Mouse (Mus musculus): Measurements from ENCODE around the gene Arhgef3.

DNA sequence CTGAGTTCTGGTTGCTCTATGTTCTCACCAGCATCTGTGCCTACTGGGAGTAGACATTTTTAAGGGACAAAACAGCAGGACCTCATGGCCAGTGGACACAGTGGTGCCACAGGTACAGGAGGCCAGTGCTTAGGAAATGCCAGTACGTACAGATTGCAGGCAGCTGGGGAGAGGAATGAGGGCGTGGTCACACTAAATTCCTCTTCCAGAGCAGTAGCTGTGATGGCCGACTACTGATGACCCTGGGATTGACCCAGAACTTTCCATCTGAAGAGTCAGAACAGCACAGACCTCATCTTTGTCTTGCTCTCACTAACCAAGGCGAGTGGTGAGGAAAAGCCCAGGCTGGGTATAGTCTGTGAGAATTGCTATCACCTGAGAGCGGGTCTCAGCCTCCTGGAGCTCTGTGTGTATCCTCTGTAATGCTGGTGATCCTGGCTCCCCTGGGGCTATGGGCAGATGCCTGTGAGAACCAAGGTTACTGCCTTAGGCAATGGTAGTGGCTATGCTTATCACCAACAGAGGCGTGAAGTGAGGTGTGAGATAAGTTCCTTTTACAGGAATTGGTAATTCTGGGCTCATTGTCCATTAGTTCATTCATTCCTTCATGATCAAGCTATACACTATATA is 35.4 kb downstream of the Arhgef3 start:
- TF ChIP-seq POLR2A (IDR thresholded peaks at IDR 0.05; ENCODE audit: insufficient read depth, low read depth, low read length) (no peak), EP300 (IDR thresholded peaks at IDR 0.05; ENCODE audit: insufficient read depth, low read depth, low read length) (no peak), CTCF (IDR thresholded peaks at IDR 0.05) (no peak)

All from heart, adult 2 months (tissue).